Mouse (Mus musculus): ENCODE measurements around the gene Zfp747.

- TF ChIP-seq CTCF (IDR thresholded peaks at IDR 0.05; ENCODE audit: extremely low read depth, insufficient read length, insufficient replicate concordance, low read depth, low read length), result no peak
- no peak for TF ChIP-seq POLR2A (IDR thresholded peaks at IDR 0.05; ENCODE audit: low read depth, low read length)
Observed at GRCm38 (mm10) chr7:127358472-127358871, 17.4 kb downstream of the Zfp747 start.
